Mouse (Mus musculus): Measurements from ENCODE around the gene Snx10. TPM values are rescaled to one million over a fixed set of nuclear protein-coding genes. Genes with fewer than 3 reads are reported as not detected.

The Snx10 gene
- total and polyA plus RNA-seq, 2 experiments from 2014 or later: 10.9 to 13.5 TPM

DNA sequence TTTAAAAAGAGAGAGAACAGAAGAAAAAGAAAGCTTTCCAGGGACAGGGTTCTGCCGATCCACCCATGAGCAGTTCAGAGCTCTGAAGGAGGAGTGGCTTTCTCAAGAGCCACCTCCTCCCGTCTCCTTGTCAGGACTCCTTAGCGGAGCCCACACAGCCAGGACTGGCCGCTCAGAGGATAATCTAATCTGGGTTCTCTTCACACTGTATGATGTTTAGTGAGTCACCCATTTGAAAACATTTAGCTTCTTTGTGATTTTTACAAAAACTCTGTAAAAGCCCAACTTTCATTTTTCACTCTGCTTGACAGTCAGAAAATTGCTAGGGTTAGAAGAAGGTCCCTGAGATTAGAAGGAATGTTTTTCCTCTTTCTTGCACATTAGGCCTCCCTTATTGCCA, 70.8 kb downstream of the Snx10 start:
- Histone ChIP-seq H3K27me3 (ENCODE audit: control insufficient read depth, insufficient read depth, low read length) (no peaks in the 10 kb centered on the region), H3K4me2 (ENCODE audit: low read depth, low read length) (no peak overlapping the region), H3K27ac (ENCODE audit: low read depth) (no peak overlapping the region), H3K4me3 (ENCODE audit: low read depth, low read length) (no peak overlapping the region), H3K36me3 (replicated peaks; ENCODE audit: control insufficient read depth, insufficient read depth, low read length) (no peaks in the 10 kb centered on the region), H3K9me3 (replicated peaks; ENCODE audit: control insufficient read depth, low read length) (no peaks in the 10 kb centered on the region), H3K9ac (replicated peaks; ENCODE audit: low read depth, low read length) (no peak overlapping the region), H3K4me1 (ENCODE audit: control insufficient read depth, insufficient read depth) (peaks cover 7% of the 10 kb centered on the region)
- TF ChIP-seq CTCF (IDR thresholded peaks at IDR 0.05; ENCODE audit: low read depth) (no peak), EP300 (IDR thresholded peaks at IDR 0.05; ENCODE audit: low read depth) (no peak)
- 34% methylated on average over 4 of the region's 4 CpGs for WGBS
- DNase-seq (ENCODE audit: low spot score) (peak; percentile 28), ATAC-seq (ENCODE audit: insufficient read depth, low read depth) (0 out of 2 replicates have a peak, but pooled peaks have one; percentile 44)

DNA sequence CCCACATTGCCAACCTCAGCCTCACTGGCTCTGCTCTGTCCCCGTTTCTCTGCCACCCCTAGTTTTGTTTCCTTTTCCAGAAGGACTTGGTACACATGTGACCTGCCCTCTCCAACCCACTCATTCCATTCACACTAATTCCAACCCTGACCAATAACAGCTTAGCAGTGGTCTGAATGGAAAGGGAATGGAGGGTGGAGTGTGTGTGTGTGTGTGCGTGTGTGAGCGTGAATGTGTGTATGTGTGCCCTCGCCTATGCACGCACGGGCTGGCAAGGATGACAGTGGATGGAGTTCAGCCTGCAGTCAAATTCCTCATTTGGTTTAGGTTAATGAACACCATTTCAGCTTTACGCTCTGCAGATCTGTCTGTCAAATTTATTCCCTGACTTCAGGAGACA, 74.4 kb downstream of the Snx10 start:
- TF ChIP-seq EP300 (IDR thresholded peaks at IDR 0.05; ENCODE audit: low read depth) (no peak), CTCF (IDR thresholded peaks at IDR 0.05; ENCODE audit: low read depth) (no peak)
- no peak overlapping the region for H3K4me2 ChIP-seq (ENCODE audit: low read depth, low read length)
- WGBS: 87% methylated on average over 7 of the region's 7 CpGs
- H3K36me3 ChIP-seq (replicated peaks; ENCODE audit: control insufficient read depth, insufficient read depth, low read length): no peaks in the 10 kb centered on the region
- H3K4me1 ChIP-seq (ENCODE audit: control insufficient read depth, insufficient read depth): no peaks in the 10 kb centered on the region
- no peak overlapping the region for H3K4me3 ChIP-seq (ENCODE audit: low read depth, low read length)
- no peaks in the 10 kb centered on the region for H3K9me3 ChIP-seq (replicated peaks; ENCODE audit: control insufficient read depth, low read length)
- H3K27ac ChIP-seq (ENCODE audit: low read depth): no peak overlapping the region
- ATAC-seq (ENCODE audit: insufficient read depth, low read depth) (no peak), DNase-seq (ENCODE audit: low spot score) (no peak)
- no peak overlapping the region for H3K9ac ChIP-seq (replicated peaks; ENCODE audit: low read depth, low read length)
- H3K27me3 ChIP-seq (ENCODE audit: control insufficient read depth, insufficient read depth, low read length): no peaks in the 10 kb centered on the region

DNA sequence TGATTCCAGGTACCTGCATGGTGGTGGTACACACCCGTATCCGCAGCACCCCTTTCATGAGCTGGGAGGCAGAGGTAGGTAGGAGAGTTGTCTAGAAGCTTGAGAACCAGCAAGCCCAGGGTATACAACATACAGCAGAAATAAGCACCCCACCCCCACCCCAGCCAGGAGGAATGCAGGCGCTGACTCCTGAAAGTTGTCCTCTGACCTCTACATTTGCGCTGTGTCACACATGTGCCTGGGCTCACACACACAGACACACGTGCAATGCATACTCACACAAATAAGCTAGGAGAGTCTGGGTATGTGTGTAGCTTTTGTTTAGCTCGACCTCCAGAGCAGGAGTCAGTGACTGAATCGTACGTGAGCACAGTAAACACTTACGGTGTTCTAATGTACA, 76.7 kb downstream of the Snx10 start:
- no peak overlapping the region for H3K4me3 ChIP-seq (ENCODE audit: low read depth, low read length)
- H3K9me3 ChIP-seq (replicated peaks; ENCODE audit: control insufficient read depth, low read length): no peaks in the 10 kb centered on the region
- H3K36me3 ChIP-seq (replicated peaks; ENCODE audit: control insufficient read depth, insufficient read depth, low read length): no peaks in the 10 kb centered on the region
- ATAC-seq (ENCODE audit: insufficient read depth, low read depth) (no peak), DNase-seq (ENCODE audit: low spot score) (no peak)
- 85% methylated on average over 9 of the region's 9 CpGs for WGBS
- no peaks in the 10 kb centered on the region for H3K27me3 ChIP-seq (ENCODE audit: control insufficient read depth, insufficient read depth, low read length)
- no peak for TF ChIP-seq CTCF (IDR thresholded peaks at IDR 0.05; ENCODE audit: low read depth)
- no peak for TF ChIP-seq EP300 (IDR thresholded peaks at IDR 0.05; ENCODE audit: low read depth)
- no peaks in the 10 kb centered on the region for H3K4me1 ChIP-seq (ENCODE audit: control insufficient read depth, insufficient read depth)
- no peak overlapping the region for H3K9ac ChIP-seq (replicated peaks; ENCODE audit: low read depth, low read length)
- H3K27ac ChIP-seq (ENCODE audit: low read depth): no peak overlapping the region
- H3K4me2 ChIP-seq (ENCODE audit: low read depth, low read length): no peak overlapping the region

DNA sequence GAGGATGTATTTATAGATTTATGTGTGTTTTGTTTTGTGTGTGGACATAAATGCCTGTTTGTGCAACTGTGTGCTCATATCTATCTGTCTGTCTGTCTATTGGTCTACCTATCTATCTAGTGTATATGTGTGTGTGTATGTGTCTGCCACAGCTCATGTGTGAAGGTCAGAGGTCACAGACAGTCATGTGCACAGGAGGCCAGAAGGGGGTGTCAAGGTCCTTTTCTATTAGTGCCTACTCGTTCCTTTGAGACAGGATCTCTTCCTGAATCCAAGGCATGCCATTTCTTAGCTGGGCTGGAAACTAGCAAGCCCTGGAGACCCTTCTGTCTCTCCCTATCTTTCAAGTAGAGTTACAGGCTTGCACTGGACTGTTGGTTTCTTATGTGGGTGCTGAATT, 78.6 kb downstream of the Snx10 start:
- WGBS: 72% methylated on average over 1 of the region's 1 CpGs
- H3K9me3 ChIP-seq (replicated peaks; ENCODE audit: control insufficient read depth, low read length): no peaks in the 10 kb centered on the region
- ATAC-seq (ENCODE audit: insufficient read depth, low read depth) (no peak), DNase-seq (ENCODE audit: low spot score) (no peak)
- TF ChIP-seq CTCF (IDR thresholded peaks at IDR 0.05; ENCODE audit: low read depth) (no peak), EP300 (IDR thresholded peaks at IDR 0.05; ENCODE audit: low read depth) (no peak)
- no peak overlapping the region for H3K4me2 ChIP-seq (ENCODE audit: low read depth, low read length)
- no peaks in the 10 kb centered on the region for H3K4me1 ChIP-seq (ENCODE audit: control insufficient read depth, insufficient read depth)
- no peak overlapping the region for H3K4me3 ChIP-seq (ENCODE audit: low read depth, low read length)
- no peaks in the 10 kb centered on the region for H3K36me3 ChIP-seq (replicated peaks; ENCODE audit: control insufficient read depth, insufficient read depth, low read length)
- H3K9ac ChIP-seq (replicated peaks; ENCODE audit: low read depth, low read length): no peak overlapping the region
- no peak overlapping the region for H3K27ac ChIP-seq (ENCODE audit: low read depth)
- no peaks in the 10 kb centered on the region for H3K27me3 ChIP-seq (ENCODE audit: control insufficient read depth, insufficient read depth, low read length)

DNA sequence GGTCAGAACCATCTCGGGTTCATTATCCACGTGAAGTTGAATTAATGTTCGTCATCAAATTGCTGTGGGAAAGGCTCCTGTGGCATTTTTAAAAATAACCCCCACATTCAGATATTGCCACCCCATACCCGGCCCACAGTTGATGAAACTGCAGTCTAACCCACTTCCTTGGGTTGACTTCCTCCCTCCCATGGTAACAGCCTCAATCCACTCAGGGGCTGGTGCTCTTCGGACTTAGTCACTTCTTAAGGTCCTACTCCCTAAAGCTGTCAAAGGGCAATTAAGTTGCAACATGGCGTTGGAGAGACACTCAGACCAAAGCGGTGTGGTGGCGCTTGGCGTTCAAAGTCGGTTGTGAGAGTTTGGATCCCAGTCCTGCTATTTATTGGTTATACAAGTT, 80.0 kb downstream of the Snx10 start:
- Histone ChIP-seq H3K4me3 (ENCODE audit: low read depth, low read length) (no peak overlapping the region), H3K4me2 (ENCODE audit: low read depth, low read length) (no peak overlapping the region), H3K9me3 (replicated peaks; ENCODE audit: control insufficient read depth, low read length) (no peaks in the 10 kb centered on the region), H3K27ac (ENCODE audit: low read depth) (no peak overlapping the region), H3K27me3 (ENCODE audit: control insufficient read depth, insufficient read depth, low read length) (no peaks in the 10 kb centered on the region), H3K4me1 (ENCODE audit: control insufficient read depth, insufficient read depth) (no peaks in the 10 kb centered on the region), H3K36me3 (replicated peaks; ENCODE audit: control insufficient read depth, insufficient read depth, low read length) (no peaks in the 10 kb centered on the region), H3K9ac (replicated peaks; ENCODE audit: low read depth, low read length) (no peak overlapping the region)
- ATAC-seq (ENCODE audit: insufficient read depth, low read depth): no peak
- TF ChIP-seq CTCF (IDR thresholded peaks at IDR 0.05; ENCODE audit: low read depth): no peak
- no peak for TF ChIP-seq EP300 (IDR thresholded peaks at IDR 0.05; ENCODE audit: low read depth)
- WGBS: 87% methylated on average over 10 of the region's 10 CpGs
- no peak for DNase-seq (ENCODE audit: low spot score)

DNA sequence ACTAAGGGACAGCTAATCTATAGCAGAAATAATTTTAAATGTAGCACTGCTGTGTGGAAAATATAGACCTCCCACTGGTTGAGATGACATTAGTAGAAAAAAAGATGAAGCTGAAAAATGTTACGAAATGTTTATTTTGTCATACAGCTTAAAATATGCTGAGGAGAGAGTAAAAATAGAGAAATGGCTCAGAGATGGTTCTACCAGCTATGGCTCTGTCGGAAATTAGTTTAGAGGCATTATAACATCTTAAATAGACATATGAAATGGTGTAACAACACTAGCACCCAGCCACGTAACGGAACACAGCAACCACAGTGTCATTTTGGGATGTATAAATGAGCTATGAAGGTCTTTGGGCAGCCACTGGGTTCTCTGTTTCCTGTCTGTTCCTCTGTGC, 82.5 kb downstream of the Snx10 start:
- ATAC-seq (ENCODE audit: insufficient read depth, low read depth) (no peak), DNase-seq (ENCODE audit: low spot score) (no peak)
- Histone ChIP-seq H3K36me3 (replicated peaks; ENCODE audit: control insufficient read depth, insufficient read depth, low read length) (no peaks in the 10 kb centered on the region), H3K4me2 (ENCODE audit: low read depth, low read length) (no peak overlapping the region), H3K27ac (ENCODE audit: low read depth) (no peak overlapping the region), H3K4me3 (ENCODE audit: low read depth, low read length) (no peak overlapping the region), H3K9ac (replicated peaks; ENCODE audit: low read depth, low read length) (no peak overlapping the region), H3K9me3 (replicated peaks; ENCODE audit: control insufficient read depth, low read length) (no peaks in the 10 kb centered on the region), H3K27me3 (ENCODE audit: control insufficient read depth, insufficient read depth, low read length) (0 out of 2 replicates have a peak, but pooled peaks cover 8% of the 10 kb centered on the region), H3K4me1 (ENCODE audit: control insufficient read depth, insufficient read depth) (no peaks in the 10 kb centered on the region)
- WGBS: 85% methylated on average over 4 of the region's 4 CpGs
- TF ChIP-seq CTCF (IDR thresholded peaks at IDR 0.05; ENCODE audit: low read depth): no peak
